Mouse (Mus musculus) lung, postnatal 0 days (tissue): ENCODE measurements around the gene Cbl. TPM values are rescaled to one million over a fixed set of nuclear protein-coding genes. Genes with fewer than 3 reads are reported as not detected.

Experiments
- ATAC-seq: fragments of 200-750 bp; cut with Nextera tagmentation; 2 replicates; pipeline ENCODE4 v1.8.0; 2017; ENCODE audit warnings: moderate library complexity
- DNase-seq: peaks from one replicate; pipeline ENCODE4 v3.0.0-alpha.2; 2016; ENCODE audit warnings: low spot score
- H3K27ac ChIP-seq: fragments of 300-500 bp; sonication (generic); 2 replicates; pipeline ENCODE4 v1.5.1; 2014; ENCODE audit warnings: antibody characterized with exemption, mild to moderate bottlenecking, low read length, mixed read lengths
- H3K27me3 ChIP-seq: fragments of 300-500 bp; sonication (generic); replicated peaks from 2 replicates; pipeline ENCODE4 v1.6.1; 2014; ENCODE audit warnings: low read length, mixed read lengths; ENCODE audit not compliant: insufficient read depth
- H3K36me3 ChIP-seq: fragments of 300-500 bp; sonication (generic); 2 replicates; pipeline ENCODE4 v1.6.1; 2014; ENCODE audit warnings: low read length, mixed read lengths; ENCODE audit not compliant: insufficient read depth
- H3K4me1 ChIP-seq: fragments of 300-500 bp; sonication (generic); 2 replicates; pipeline ENCODE4 v1.6.1; 2014; ENCODE audit warnings: antibody characterized with exemption, low read depth, low read length, mixed read lengths; ENCODE audit not compliant: insufficient read depth
- H3K4me2 ChIP-seq: fragments of 300-500 bp; sonication (generic); replicated peaks from 2 replicates; pipeline ENCODE4 v1.6.1; 2014; ENCODE audit warnings: low read depth, mild to moderate bottlenecking, low read length, moderate library complexity, mixed read lengths
- H3K4me3 ChIP-seq: fragments of 300-500 bp; sonication (generic); 2 replicates; pipeline ENCODE4 v1.5.1; 2014; ENCODE audit warnings: low read depth, low read length
- H3K9ac ChIP-seq: fragments of 300-500 bp; sonication (generic); replicated peaks from 2 replicates; pipeline ENCODE4 v1.6.1; 2014; ENCODE audit warnings: low read depth, mild to moderate bottlenecking
- H3K9me3 ChIP-seq: fragments of 300-500 bp; sonication (generic); 2 replicates; pipeline ENCODE4 v1.6.1; 2016; ENCODE audit warnings: low read length, mixed read lengths
- CTCF ChIP-seq: IDR thresholded peaks from 2 replicates; pipeline ENCODE4 v1.5.1; 2016; ENCODE audit warnings: antibody characterized with exemption, mild to moderate bottlenecking
- EP300 ChIP-seq: IDR thresholded peaks from 2 replicates; pipeline ENCODE4 v1.6.1; 2016; ENCODE audit warnings: antibody characterized with exemption, mild to moderate bottlenecking, control low read depth
- WGBS: fragments of 180-500 bp; shearing (Covaris S2); extraction: QIAGEN DNeasy Blood & Tissue Kit; methylation state at CpG from one replicate; pipeline ENCODE4 v1.1.7; 2014; 5-methylcytosine and 5-hydroxymethylcytosine counted together
- polyA plus RNA-seq: library from polyadenylated mRNA; unstranded; fragments of >200 nt; fragmentation: Nextera tagmentation; extraction: Ambion mirVana; gene quantifications from 2 replicates; pipeline ENCODE4 v1.2.1, GENCODE M21; 2015

Cbl gene
- polyA plus RNA-seq, 1 experiment from 2014 or later = 6.8 TPM

DNA sequence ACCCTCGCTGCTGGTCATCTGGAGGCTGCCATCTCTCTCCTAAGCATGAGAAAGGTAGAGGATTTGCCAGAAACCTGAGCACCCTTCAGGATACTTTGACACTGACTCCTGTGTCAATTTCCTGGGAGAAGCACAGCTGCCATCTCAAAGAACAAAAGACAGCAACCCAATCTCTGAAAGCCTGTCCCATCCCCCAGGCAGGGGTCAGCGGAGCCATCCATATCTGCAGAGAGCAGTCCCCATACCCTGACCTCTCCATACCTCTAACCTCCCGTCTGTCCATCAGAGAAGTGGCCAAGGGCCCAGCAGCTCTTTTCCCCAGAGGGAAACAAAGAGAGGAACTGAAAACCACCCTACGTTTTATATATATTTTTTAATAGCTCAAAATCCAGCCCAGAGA lies 2.8 kb upstream of the Cbl start:
- H3K9ac ChIP-seq = no peak overlapping the region
- DNase-seq = no peak
- TF ChIP-seq CTCF (no peak), EP300 (no peak)
- H3K27ac ChIP-seq = no peak overlapping the region
- no peaks in the 10 kb centered on the region for H3K27me3 ChIP-seq
- no peaks in the 10 kb centered on the region for H3K9me3 ChIP-seq
- H3K36me3 ChIP-seq = no peaks in the 10 kb centered on the region
- H3K4me2 ChIP-seq = no peak overlapping the region
- no peak overlapping the region for H3K4me3 ChIP-seq
- 0 out of 2 replicates have a peak, but pooled peaks cover 5% of the 10 kb centered on the region for H3K4me1 ChIP-seq
- ATAC-seq = no peak
- 62% methylated on average over 4 of the region's 4 CpGs for WGBS

DNA sequence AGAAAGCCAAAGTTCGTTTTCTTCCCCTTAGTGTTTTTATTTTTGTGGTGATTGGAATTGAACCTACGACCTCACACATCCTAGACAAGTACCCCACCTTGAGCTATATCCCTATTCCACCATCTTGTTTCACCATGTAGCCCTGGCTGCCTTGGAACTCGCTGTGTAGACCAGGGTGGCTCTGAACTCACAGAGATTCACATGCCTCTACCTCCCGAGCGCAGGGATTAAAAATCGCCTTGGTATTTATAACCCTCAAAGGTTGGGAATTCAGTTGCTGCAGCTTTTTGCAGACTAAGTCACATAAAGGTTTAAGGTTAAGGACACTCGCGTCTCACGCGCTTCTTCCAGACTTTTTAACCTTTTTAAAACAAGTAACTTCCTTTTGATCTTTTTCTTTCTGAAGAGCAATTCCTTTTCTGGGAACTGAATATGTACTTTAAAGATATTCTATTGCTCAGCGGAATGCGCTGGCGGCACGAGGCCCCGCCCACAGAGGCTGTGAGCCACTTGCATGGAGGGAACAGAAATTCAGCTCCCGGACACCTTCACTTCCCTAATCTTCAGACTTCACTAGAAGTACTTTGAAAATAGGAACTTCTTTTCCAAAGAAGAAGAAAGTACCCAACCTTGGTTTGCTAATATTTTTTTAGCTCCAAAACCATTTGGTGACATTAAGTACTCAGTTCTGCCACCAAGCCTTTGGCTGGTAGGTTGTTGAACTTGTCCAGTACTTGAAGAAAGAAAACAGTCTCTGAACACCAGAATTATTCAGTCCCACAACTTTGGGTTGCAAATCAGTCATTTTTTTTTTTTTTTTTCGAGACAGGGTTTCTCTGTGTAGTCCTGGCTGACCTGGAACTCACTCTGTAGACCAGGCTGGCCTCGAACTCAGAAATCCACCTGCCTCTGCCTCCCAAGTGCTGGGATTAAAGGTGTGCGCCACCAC lies 904 bp upstream of the Cbl start:
- ATAC-seq (peak; percentile 21), DNase-seq (peak; percentile 83)
- peak overlapping the region; percentile 54 for H3K4me2 ChIP-seq
- H3K4me3 ChIP-seq = peak overlapping the region; percentile 94
- H3K4me1 ChIP-seq = 0 out of 2 replicates have a peak, but pooled peaks cover 6% of the 10 kb centered on the region
- no peaks in the 10 kb centered on the region for H3K9me3 ChIP-seq
- no peak overlapping the region for H3K9ac ChIP-seq
- H3K27ac ChIP-seq = peak overlapping the region; percentile 85
- H3K36me3 ChIP-seq = no peaks in the 10 kb centered on the region
- no peaks in the 10 kb centered on the region for H3K27me3 ChIP-seq
- TF ChIP-seq EP300 (no peak), CTCF (no peak)
- WGBS = 14% methylated on average over 19 of the region's 19 CpGs

DNA sequence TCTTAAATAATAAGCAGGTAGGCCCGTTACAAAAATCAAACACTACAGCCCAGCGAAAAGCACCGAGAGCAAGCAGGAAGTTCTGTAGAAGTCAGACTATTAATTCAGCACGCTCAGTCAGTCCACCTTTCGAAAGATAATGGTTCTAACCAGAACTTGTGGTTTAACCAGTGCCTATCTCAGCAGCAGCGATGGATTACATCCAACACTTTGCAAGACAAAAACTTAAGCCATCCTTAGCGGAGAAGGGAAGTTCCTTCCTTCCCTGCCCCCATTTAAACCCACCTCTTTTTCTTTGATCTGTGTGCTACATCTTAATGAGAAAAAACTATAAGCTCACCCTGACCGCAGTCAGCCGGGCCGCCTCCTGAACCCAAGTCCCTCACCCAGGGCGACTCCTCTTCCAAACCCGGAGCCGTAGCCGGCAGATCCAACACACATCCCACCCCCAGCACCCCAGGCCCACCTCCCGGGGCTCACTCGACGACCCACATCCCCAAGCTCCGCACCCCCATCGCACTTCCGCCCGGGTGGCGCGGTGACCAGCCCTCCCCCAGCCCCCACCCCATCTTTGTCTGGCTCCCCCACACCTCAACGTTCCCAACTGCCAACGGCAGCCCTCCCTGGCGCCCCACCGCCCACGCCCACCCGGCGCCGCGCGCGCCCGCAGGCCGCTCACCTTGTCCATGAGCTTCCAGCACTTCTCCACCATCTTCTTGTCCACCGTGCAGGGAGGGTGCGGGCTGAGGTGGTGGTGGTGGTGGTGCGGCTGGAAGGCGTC lies 638 bp downstream of the Cbl start:
- Histone ChIP-seq H3K4me2 (peak overlapping the region; percentile 73), H3K4me3 (peak overlapping the region; percentile 94), H3K36me3 (no peaks in the 10 kb centered on the region), H3K27me3 (no peaks in the 10 kb centered on the region), H3K27ac (peak overlapping the region; percentile 90), H3K4me1 (0 out of 2 replicates have a peak, but pooled peaks cover 6% of the 10 kb centered on the region), H3K9me3 (no peaks in the 10 kb centered on the region), H3K9ac (peak overlapping the region; percentile 85)
- WGBS = 2% methylated on average over 36 of the region's 40 CpGs
- ATAC-seq = peak; percentile 46
- DNase-seq = peak; percentile 39
- TF ChIP-seq EP300 = no peak
- no peak for TF ChIP-seq CTCF

DNA sequence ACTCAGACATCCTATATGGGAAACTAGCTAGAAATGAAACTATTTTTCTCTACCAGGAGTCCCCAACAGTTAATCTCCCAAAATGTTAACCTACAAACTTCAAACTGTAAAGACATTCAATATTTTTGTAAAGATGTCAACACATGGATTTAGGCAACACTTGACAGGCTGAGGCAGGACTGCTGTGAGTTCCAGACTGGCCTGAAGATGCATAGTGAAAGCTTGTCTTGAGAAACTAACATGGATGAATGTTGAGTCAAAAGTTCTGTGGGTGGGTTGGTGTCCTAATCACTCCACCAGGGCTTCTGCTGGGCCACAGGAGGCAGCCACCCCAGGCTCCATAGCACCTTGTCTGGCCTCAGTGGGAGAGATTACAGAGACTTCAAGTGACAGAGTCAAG lies 2.2 kb downstream of the Cbl start:
- Histone ChIP-seq H3K9me3 (no peaks in the 10 kb centered on the region), H3K4me1 (0 out of 2 replicates have a peak, but pooled peaks cover 6% of the 10 kb centered on the region), H3K4me3 (no peak overlapping the region), H3K27ac (no peak overlapping the region), H3K9ac (no peak overlapping the region), H3K36me3 (no peaks in the 10 kb centered on the region), H3K4me2 (peak overlapping the region; percentile 73; the same call in 1 of the 2 replicates), H3K27me3 (no peaks in the 10 kb centered on the region)
- DNase-seq (no peak), ATAC-seq (no peak)
- TF ChIP-seq EP300 (no peak), CTCF (no peak)

DNA sequence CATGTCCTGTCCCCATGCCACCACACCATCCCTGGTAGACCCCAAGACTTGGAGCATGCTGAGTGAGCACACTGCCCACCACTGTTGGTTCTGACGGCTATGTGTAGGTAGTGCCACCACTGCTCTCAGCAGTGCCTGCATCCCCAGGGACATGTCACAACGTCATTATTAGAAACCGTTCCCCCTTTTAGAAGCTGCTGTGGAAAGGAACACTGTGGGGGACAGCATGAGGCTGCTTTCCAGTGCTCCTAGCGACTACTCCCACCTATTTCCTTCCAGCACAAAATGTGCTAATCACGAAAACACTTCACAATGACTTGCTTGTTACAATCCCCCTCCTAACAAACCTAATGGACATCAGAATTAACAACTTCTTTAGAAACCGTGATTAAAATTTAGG lies 7.9 kb downstream of the Cbl start:
- Histone ChIP-seq H3K36me3 (no peaks in the 10 kb centered on the region), H3K9me3 (no peaks in the 10 kb centered on the region), H3K4me3 (no peak overlapping the region), H3K27ac (no peak overlapping the region), H3K4me2 (no peak overlapping the region), H3K27me3 (no peaks in the 10 kb centered on the region), H3K9ac (no peak overlapping the region), H3K4me1 (no peaks in the 10 kb centered on the region)
- DNase-seq (no peak), ATAC-seq (no peak)
- no peak for TF ChIP-seq CTCF
- TF ChIP-seq EP300 = no peak
- whole genome bisulfite sequencing = 66% methylated on average over 6 of the region's 6 CpGs

DNA sequence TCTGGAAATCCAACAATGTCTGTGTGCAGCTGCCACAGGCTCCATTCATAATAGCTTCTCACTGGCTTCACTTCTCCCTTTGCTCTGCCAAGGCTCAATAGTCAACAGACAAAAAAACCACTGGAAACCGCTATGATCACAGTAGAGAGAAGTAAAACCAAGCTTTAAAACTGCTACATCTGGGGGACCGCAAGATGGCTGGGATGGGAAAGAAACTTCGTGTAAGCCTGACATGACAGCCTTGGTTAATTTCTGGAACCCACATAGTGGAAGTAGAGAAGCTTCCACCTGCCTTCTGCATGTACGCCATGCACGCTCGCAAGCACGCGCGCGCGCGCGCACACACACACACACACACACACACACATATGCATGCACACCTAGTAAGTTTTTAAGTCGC lies 20.3 kb downstream of the Cbl start:
- no peak for DNase-seq
- Histone ChIP-seq H3K9ac (no peak overlapping the region), H3K4me3 (no peak overlapping the region), H3K4me1 (no peaks in the 10 kb centered on the region), H3K36me3 (no peaks in the 10 kb centered on the region), H3K27me3 (no peaks in the 10 kb centered on the region), H3K27ac (no peak overlapping the region), H3K9me3 (no peaks in the 10 kb centered on the region), H3K4me2 (no peak overlapping the region)
- TF ChIP-seq CTCF (no peak), EP300 (no peak)
- 95% methylated on average over 14 of the region's 14 CpGs for WGBS
- ATAC-seq = no peak
